21 mouse cellular contexts compared by ENCODE assay signal in the genomic region with DNA sequence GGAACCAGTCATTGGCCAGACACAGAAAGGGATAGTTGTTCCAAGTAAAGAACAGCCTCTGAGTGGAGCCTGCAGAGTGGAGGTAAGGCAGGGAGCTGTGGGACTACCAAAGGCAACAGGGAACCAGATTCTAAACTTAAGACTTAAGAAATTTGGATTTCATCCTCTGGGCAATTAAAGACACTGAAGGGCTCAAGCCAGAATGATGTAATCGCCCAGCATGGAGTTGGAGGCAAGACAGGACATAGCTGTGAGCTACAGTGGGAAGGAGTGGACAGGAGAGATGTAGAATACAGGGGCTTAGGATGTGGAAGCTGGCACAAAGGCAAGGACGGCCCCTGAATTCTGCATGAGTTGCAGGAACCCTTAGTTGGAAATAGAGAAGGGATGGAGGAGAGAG. TPM values are rescaled to one million over a fixed set of nuclear protein-coding genes. Genes with fewer than 3 reads are reported as not detected.
A peak's percentile ranks its signal among the peaks of the same experiment; 100 is the strongest.
DNase-seq lines count a peak whose midpoint lies in the region; ATAC-seq and TF ChIP-seq lines count a peak whose summit lies in the region.
"Had no signal": no experiment of that assay in that cellular context is flagged by ENCODE, and none has a peak within 500 bp of the region (broad histone marks: within the 10 kb centered on the region; RNA-seq: fewer than 3 reads in every experiment).

No protein-coding gene starts in this region.

- peaks cover 54% of the 10 kb centered on the region for H3K4me1 ChIP-seq in heart, embryonic 10.5 days
- H3K4me1 ChIP-seq in stomach, postnatal 0 days (replicated peaks; ENCODE audit: control insufficient read depth, insufficient read depth) = peaks cover 14% of the 10 kb centered on the region
- peaks cover 16% of the 10 kb centered on the region for H3K4me1 ChIP-seq in midbrain, embryonic 15.5 days

- H3K27me3 ChIP-seq in heart, embryonic 10.5 days (ENCODE audit: insufficient read depth, poor library complexity, severe bottlenecking) = no peaks in the 10 kb centered on the region
- H3K27me3 ChIP-seq in stomach, postnatal 0 days (ENCODE audit: control insufficient read depth, insufficient read depth, low read length) = no peaks in the 10 kb centered on the region
- no peaks in the 10 kb centered on the region for H3K27me3 ChIP-seq in midbrain, embryonic 15.5 days (replicated peaks)
- H3K27me3 ChIP-seq: hindbrain, embryonic 12.5 days; megakaryocyte, embryonic 14.5 days; neural tube, embryonic 13.5 days had no signal

- 66% methylated on average over 2 of the region's 2 CpGs for WGBS in heart, embryonic 10.5 days
- 47% methylated on average over 2 of the region's 2 CpGs for WGBS in stomach, postnatal 0 days
- WGBS in midbrain, embryonic 15.5 days = 79% methylated on average over 2 of the region's 2 CpGs

- no peak for ATAC-seq in stomach, postnatal 0 days (ENCODE audit: low FRiP score, low TSS enrichment)
- no peak for ATAC-seq in midbrain, embryonic 15.5 days (replicated peaks)
- ATAC-seq: CD4-positive, CD25-positive, alpha-beta regulatory T cell, adult 4 months; forebrain, postnatal 0 days; intestine, embryonic 15.5 days had no signal

- H3K9ac ChIP-seq in stomach, postnatal 0 days (ENCODE audit: low read length) = no peak overlapping the region
- no peak overlapping the region for H3K9ac ChIP-seq in midbrain, embryonic 15.5 days
- H3K9ac ChIP-seq: forebrain, postnatal 0 days; hindbrain, embryonic 12.5 days; intestine, embryonic 15.5 days; liver, embryonic 14.5 days; neural tube, embryonic 13.5 days had no signal

- no peak overlapping the region for H3K4me2 ChIP-seq in stomach, postnatal 0 days (replicated peaks; ENCODE audit: low read depth)
- no peak overlapping the region for H3K4me2 ChIP-seq in midbrain, embryonic 15.5 days
- H3K4me2 ChIP-seq: hindbrain, embryonic 12.5 days; intestine, embryonic 15.5 days; neural tube, embryonic 13.5 days had no signal

- no peak overlapping the region for H3K4me3 ChIP-seq in heart, embryonic 10.5 days
- H3K4me3 ChIP-seq in stomach, postnatal 0 days (ENCODE audit: low read depth, low read length) = no peak overlapping the region
- H3K4me3 ChIP-seq in midbrain, embryonic 15.5 days = no peak overlapping the region
- H3K4me3 ChIP-seq: erythroblast, embryonic 14.5 days; hindbrain, embryonic 12.5 days; intestine, embryonic 15.5 days; megakaryocyte, embryonic 14.5 days; neural tube, embryonic 13.5 days had no signal

- H3K9me3 ChIP-seq in heart, embryonic 10.5 days = no peaks in the 10 kb centered on the region
- H3K9me3 ChIP-seq in stomach, postnatal 0 days (ENCODE audit: control insufficient read depth, low read length) = no peaks in the 10 kb centered on the region
- no peaks in the 10 kb centered on the region for H3K9me3 ChIP-seq in midbrain, embryonic 15.5 days
- H3K9me3 ChIP-seq: hindbrain, embryonic 12.5 days; intestine, embryonic 15.5 days; neural tube, embryonic 13.5 days had no signal

- DNase-seq in heart, embryonic 10.5 days (ENCODE audit: low spot score) = no peak
- DNase-seq in heart, postnatal 36 days = no peak
- DNase-seq in lung, postnatal 10 days = peak; percentile 52
- DNase-seq in lung, postnatal 36 days = no peak
- DNase-seq in heart, postnatal 10 days = peak; percentile 52 to 61
- DNase-seq in stomach, postnatal 0 days (ENCODE audit: low spot score) = no peak
- DNase-seq in layer of hippocampus, adult 9-10 months (ENCODE audit: low spot score) = no peak
- DNase-seq: adrenal gland, postnatal 14 days; cerebellum, adult 8-10 months; forebrain, postnatal 0 days; gastrocnemius, postnatal 25 days; kidney, postnatal 10 days; thymus, postnatal 4 days had no signal

- TF ChIP-seq EP300 in stomach, postnatal 0 days (optimal IDR thresholded peaks at IDR 0.05) = no peak

- TF ChIP-seq CTCF in stomach, postnatal 0 days (IDR thresholded peaks at IDR 0.05; ENCODE audit: low read depth) = no peak

- H3K36me3 ChIP-seq in heart, embryonic 10.5 days = no peaks in the 10 kb centered on the region
- no peaks in the 10 kb centered on the region for H3K36me3 ChIP-seq in stomach, postnatal 0 days (ENCODE audit: control insufficient read depth, insufficient read depth, low read length)
- no peaks in the 10 kb centered on the region for H3K36me3 ChIP-seq in midbrain, embryonic 15.5 days (replicated peaks)
- H3K36me3 ChIP-seq: hindbrain, embryonic 12.5 days; intestine, embryonic 15.5 days; neural tube, embryonic 13.5 days had no signal

- peak overlapping the region; percentile 52; the same call in 1 of the 2 replicates for H3K27ac ChIP-seq in heart, embryonic 10.5 days
- H3K27ac ChIP-seq in stomach, postnatal 0 days (replicated peaks) = peak overlapping the region; percentile 36; the same call in 1 of the 2 replicates
- no peak overlapping the region for H3K27ac ChIP-seq in midbrain, embryonic 15.5 days
- H3K27ac ChIP-seq: hindbrain, embryonic 12.5 days; intestine, embryonic 15.5 days; liver, embryonic 14.5 days; neural tube, embryonic 13.5 days had no signal

- intact Hi-C loops in heart, postnatal 36 days (cut with DNase I) = loop anchor here (2.0 kb wide), 1 partner anchor 27 kb away; no protein-coding TSS in a partner anchor
- intact Hi-C loops in heart, postnatal 10 days (cut with DNase I) = loop anchor here (2.0 kb wide), 1 partner anchor 19 kb away; no protein-coding TSS in a partner anchor

RNA-seq across cellular contexts. Expression of gene Irf2bpl, which starts 46.4 kb away (rescaled TPM):
- polyA plus RNA-seq in heart, embryonic 10.5 days (2016; fragmentation: Nextera tagmentation; extraction: Ambion mirVana) = 28.7 and 35.3 TPM in 2 replicates
- total RNA-seq in heart, postnatal 36 days (2021) = 10 to 100 TPM; 36.1 to 37.0 TPM
- total RNA-seq in heart, postnatal 10 days (2021) = 10 to 100 TPM; 60.3 to 67.5 TPM
- 19.1 and 19.8 TPM in 2 replicates for polyA plus RNA-seq in stomach, postnatal 0 days (2015; fragmentation: Nextera tagmentation; extraction: Ambion mirVana)
- 94.3 and 98.5 TPM in 2 replicates for polyA plus RNA-seq in midbrain, embryonic 15.5 days (2015; fragmentation: Nextera tagmentation; extraction: Ambion mirVana)

Comparison
In these comparisons a context has a peak if more than half of its experiments do, and no peak if none do; other contexts are left out.
1. DNase-seq: peak in lung, postnatal 10 days (single experiment) and heart, postnatal 10 days (2 of 2); none in heart, embryonic 10.5 days (single experiment), heart, postnatal 36 days (0 of 2), lung, postnatal 36 days (single experiment), stomach, postnatal 0 days (single experiment) and layer of hippocampus, adult 9-10 months (single experiment).